Mouse (Mus musculus) limb, embryonic 14.5 days (tissue): ENCODE measurements at regions not wholly inside any gene's neighbourhood (a gene's known extent, or its start where the extent isn't known, plus 50 kb on each side); places are given as distances from the start of the nearest gene placed in this dataset.
A peak's percentile ranks its signal among the peaks of the same experiment; 100 is the strongest.

Experiments
- ATAC-seq: fragments of 200-750 bp; cut with Nextera tagmentation; 2 replicates; pipeline ENCODE4 v1.8.0; 2017; ENCODE audit warnings: low read depth, moderate number of reproducible peaks, moderate TSS enrichment; ENCODE audit not compliant: low FRiP score
- DNase-seq: peaks from one replicate; pipeline ENCODE4 v3.0.0-alpha.2; 2015; ENCODE audit warnings: low spot score
- H3K27ac ChIP-seq: fragments of 300-500 bp; sonication (generic); replicated peaks from 2 replicates; pipeline ENCODE4 v1.5.1; 2014; ENCODE audit warnings: low read depth, mild to moderate bottlenecking, low read length, moderate library complexity, mixed read lengths
- H3K27me3 ChIP-seq: fragments of 300-500 bp; sonication (generic); 2 replicates; pipeline ENCODE4 v1.6.1; 2014; ENCODE audit warnings: low read length, mixed read lengths; ENCODE audit not compliant: control insufficient read depth, insufficient read depth
- H3K36me3 ChIP-seq: fragments of 300-500 bp; sonication (generic); 2 replicates; pipeline ENCODE4 v1.6.1; 2014; ENCODE audit warnings: mild to moderate bottlenecking, low read length, moderate library complexity, mixed read lengths; ENCODE audit not compliant: control insufficient read depth, insufficient read depth
- H3K4me1 ChIP-seq: fragments of 300-500 bp; sonication (generic); 2 replicates; pipeline ENCODE4 v1.6.1; 2014; ENCODE audit warnings: antibody characterized with exemption, low read length, mixed read lengths; ENCODE audit not compliant: control insufficient read depth, insufficient read depth
- H3K4me2 ChIP-seq: fragments of 300-500 bp; sonication (generic); replicated peaks from 2 replicates; pipeline ENCODE4 v1.6.1; 2014; ENCODE audit warnings: low read depth, mild to moderate bottlenecking, low read length, moderate library complexity; ENCODE audit not compliant: severe bottlenecking
- H3K4me3 ChIP-seq: fragments of 300-500 bp; sonication (generic); replicated peaks from 2 replicates; pipeline ENCODE4 v1.5.1; 2014; ENCODE audit warnings: low read length
- H3K9ac ChIP-seq: fragments of 300-500 bp; sonication (generic); 2 replicates; pipeline ENCODE4 v1.6.1; 2014; ENCODE audit warnings: mild to moderate bottlenecking, low read depth, low read length, moderate library complexity; ENCODE audit not compliant: severe bottlenecking
- H3K9me3 ChIP-seq: fragments of 300-500 bp; sonication (generic); 2 replicates; pipeline ENCODE4 v1.6.1; 2016; ENCODE audit warnings: low read length; ENCODE audit not compliant: control insufficient read depth
- POLR2A ChIP-seq: fragments of 200-500 bp; IDR thresholded peaks from 2 replicates; pipeline ENCODE4 v1.8.0; 2012; ENCODE audit warnings: inconsistent platforms, mild to moderate bottlenecking, moderate library complexity, borderline replicate concordance; ENCODE audit not compliant: insufficient read depth, insufficient read length; ENCODE audit errors: extremely low read depth
- WGBS: fragments of 180-500 bp; shearing (Covaris S2); extraction: QIAGEN DNeasy Blood & Tissue Kit; methylation state at CpG from one replicate; pipeline ENCODE4 v1.1.7; 2014; 5-methylcytosine and 5-hydroxymethylcytosine counted together

- 41% methylated on average over 2 of the region's 2 CpGs for WGBS
- no peaks in the 10 kb centered on the region for H3K27me3 ChIP-seq
- H3K4me2 ChIP-seq = no peak overlapping the region
- H3K4me1 ChIP-seq = 0 out of 2 replicates have a peak, but pooled peaks cover 6% of the 10 kb centered on the region
- no peaks in the 10 kb centered on the region for H3K9me3 ChIP-seq
- H3K9ac ChIP-seq = no peak overlapping the region
- no peaks in the 10 kb centered on the region for H3K36me3 ChIP-seq
- DNase-seq (no peak), ATAC-seq (no peak)
- no peak overlapping the region for H3K27ac ChIP-seq
- no peak for TF ChIP-seq POLR2A
- no peak overlapping the region for H3K4me3 ChIP-seq
These were observed 63.1 kb upstream of the Gls start for GRCm38 (mm10) chr1:52296178-52296577.

- Histone ChIP-seq H3K4me2 (no peak overlapping the region), H3K9ac (no peak overlapping the region), H3K27ac (no peak overlapping the region), H3K4me1 (0 out of 2 replicates have a peak, but pooled peaks cover 6% of the 10 kb centered on the region), H3K4me3 (no peak overlapping the region), H3K9me3 (no peaks in the 10 kb centered on the region), H3K36me3 (no peaks in the 10 kb centered on the region), H3K27me3 (no peaks in the 10 kb centered on the region)
- DNase-seq (no peak), ATAC-seq (no peak)
- no peak for TF ChIP-seq POLR2A
- WGBS = 37% methylated on average over 2 of the region's 2 CpGs
These were observed 61.5 kb upstream of the Gls start for GRCm38 (mm10) chr1:52294521-52294920.

- peak; percentile 72 for ATAC-seq
- Histone ChIP-seq H3K27ac (no peak overlapping the region), H3K36me3 (no peaks in the 10 kb centered on the region), H3K4me2 (no peak overlapping the region), H3K27me3 (no peaks in the 10 kb centered on the region), H3K9ac (no peak overlapping the region), H3K4me1 (0 out of 2 replicates have a peak, but pooled peaks cover 6% of the 10 kb centered on the region), H3K4me3 (no peak overlapping the region), H3K9me3 (no peaks in the 10 kb centered on the region)
- peak; percentile 29 for DNase-seq
- no peak for TF ChIP-seq POLR2A
- WGBS = 12% methylated on average over 5 of the region's 5 CpGs
These were observed 60.5 kb upstream of the Gls start for GRCm38 (mm10) chr1:52293393-52294099.
